Mouse (Mus musculus) stomach, embryonic 16.5 days (tissue): Measurements from ENCODE around the gene Mllt1. TPM values are rescaled to one million over a fixed set of nuclear protein-coding genes. Genes with fewer than 3 reads are reported as not detected.
A peak's percentile ranks its signal among the peaks of the same experiment; 100 is the strongest.

Experiments used
- ATAC-seq: fragments of 200-750 bp; cut with Nextera tagmentation; 2 replicates; pipeline ENCODE4 v1.8.0; 2017; ENCODE audit warnings: moderate number of reproducible peaks, moderate TSS enrichment; ENCODE audit not compliant: insufficient read depth, low FRiP score
- H3K27ac ChIP-seq: fragments of 300-500 bp; sonication (generic); 2 replicates; pipeline ENCODE4 v1.5.1; 2014; ENCODE audit warnings: low read length
- H3K27me3 ChIP-seq: fragments of 300-500 bp; sonication (generic); 2 replicates; pipeline ENCODE4 v1.6.1; 2014; ENCODE audit warnings: low read length, control low read depth, mixed read lengths; ENCODE audit not compliant: control insufficient read depth, insufficient read depth
- H3K36me3 ChIP-seq: fragments of 300-500 bp; sonication (generic); 2 replicates; pipeline ENCODE4 v1.6.1; 2014; ENCODE audit warnings: low read length; ENCODE audit not compliant: control insufficient read depth, insufficient read depth
- H3K4me1 ChIP-seq: fragments of 300-500 bp; sonication (generic); 2 replicates; pipeline ENCODE4 v1.6.1; 2014; ENCODE audit warnings: low read length, control low read depth, mixed read lengths; ENCODE audit not compliant: control insufficient read depth, insufficient read depth
- H3K4me2 ChIP-seq: fragments of 300-500 bp; sonication (generic); 2 replicates; pipeline ENCODE4 v1.6.1; 2014; ENCODE audit warnings: low read depth, low read length, mixed read lengths
- H3K4me3 ChIP-seq: fragments of 300-500 bp; sonication (generic); replicated peaks from 2 replicates; pipeline ENCODE4 v1.5.1; 2014; ENCODE audit warnings: mild to moderate bottlenecking, low read length
- H3K9ac ChIP-seq: fragments of 300-500 bp; sonication (generic); 2 replicates; pipeline ENCODE4 v1.6.1; 2014; ENCODE audit warnings: low read length
- H3K9me3 ChIP-seq: fragments of 300-500 bp; sonication (generic); replicated peaks from 2 replicates; pipeline ENCODE4 v1.6.1; 2016; ENCODE audit warnings: low read length, control low read depth; ENCODE audit not compliant: control insufficient read depth
- WGBS: fragments of 180-500 bp; shearing (Covaris S2); extraction: QIAGEN DNeasy Blood & Tissue Kit; methylation state at CpG from one replicate; pipeline ENCODE4 v1.1.7; 2014; 5-methylcytosine and 5-hydroxymethylcytosine counted together
- polyA plus RNA-seq: library from polyadenylated mRNA; unstranded; fragments of >200 nt; fragmentation: Nextera tagmentation; extraction: Ambion mirVana; gene quantifications from 2 replicates; pipeline ENCODE4 v1.2.1, GENCODE M21; 2015

Mllt1 gene
- polyA plus RNA-seq, 1 experiment from 2014 or later: 25.5 TPM

DNA sequence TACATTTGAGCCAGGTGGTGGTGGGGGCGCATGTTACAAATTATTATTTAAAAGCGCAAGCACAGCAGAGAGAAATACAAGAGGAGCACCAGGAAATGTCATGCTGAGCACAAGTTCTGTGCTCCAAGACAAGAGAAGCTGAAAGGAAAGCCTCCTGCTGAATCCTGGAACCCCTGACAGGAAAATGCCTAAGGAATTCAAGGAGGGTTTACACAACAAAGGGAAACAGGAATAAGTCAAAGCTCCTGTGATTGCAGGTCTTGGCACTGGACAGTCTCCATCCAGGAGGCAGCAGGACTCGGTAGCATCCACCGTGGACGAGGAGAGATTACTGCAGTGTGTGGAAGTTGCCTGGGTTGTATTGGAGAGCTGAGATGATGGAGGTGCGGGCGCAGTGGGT, 69.1 kb downstream of the Mllt1 start:
- H3K27me3 ChIP-seq: no peaks in the 10 kb centered on the region
- 77% methylated on average over 7 of the region's 7 CpGs for WGBS
- no peak overlapping the region for H3K4me2 ChIP-seq
- no peak overlapping the region for H3K27ac ChIP-seq
- no peaks in the 10 kb centered on the region for H3K4me1 ChIP-seq
- no peak overlapping the region for H3K4me3 ChIP-seq
- no peak for ATAC-seq
- no peak overlapping the region for H3K9ac ChIP-seq
- 0 out of 2 replicates have a peak, but pooled peaks cover 6% of the 10 kb centered on the region for H3K9me3 ChIP-seq
- H3K36me3 ChIP-seq: no peaks in the 10 kb centered on the region

- no peak overlapping the region for H3K9ac ChIP-seq
- H3K4me1 ChIP-seq: peaks cover 4% of the 10 kb centered on the region; the same call in 1 of the 2 replicates
- H3K9me3 ChIP-seq: no peaks in the 10 kb centered on the region
- H3K27me3 ChIP-seq: no peaks in the 10 kb centered on the region
- peak; percentile 52; the same call in 1 of the 2 replicates for ATAC-seq
- H3K27ac ChIP-seq: no peak overlapping the region
- H3K4me2 ChIP-seq: no peak overlapping the region
- H3K36me3 ChIP-seq: no peaks in the 10 kb centered on the region
- WGBS: 50% methylated on average over 3 of the region's 3 CpGs
- no peak overlapping the region for H3K4me3 ChIP-seq
These were observed 74.0 kb downstream of the Mllt1 start for GRCm38 (mm10) chr17:56861197-56861596.

GRCm38 (mm10) chr17:56858922-56859321, 76.3 kb downstream of the Mllt1 start:
- 30% methylated on average over 7 of the region's 7 CpGs for WGBS
- no peaks in the 10 kb centered on the region for H3K27me3 ChIP-seq
- H3K4me3 ChIP-seq: no peak overlapping the region
- no peaks in the 10 kb centered on the region for H3K9me3 ChIP-seq
- no peak overlapping the region for H3K4me2 ChIP-seq
- ATAC-seq: peak; percentile 56; the same call in 1 of the 2 replicates
- no peaks in the 10 kb centered on the region for H3K36me3 ChIP-seq
- H3K9ac ChIP-seq: no peak overlapping the region
- H3K27ac ChIP-seq: peak overlapping the region; percentile 56; the same call in 1 of the 2 replicates
- peaks cover 4% of the 10 kb centered on the region; the same call in 1 of the 2 replicates for H3K4me1 ChIP-seq

- 53% methylated on average over 4 of the region's 4 CpGs for WGBS
- no peak for ATAC-seq
- H3K36me3 ChIP-seq: no peaks in the 10 kb centered on the region
- H3K4me3 ChIP-seq: no peak overlapping the region
- H3K4me2 ChIP-seq: no peak overlapping the region
- H3K27ac ChIP-seq: peak overlapping the region; percentile 56
- H3K27me3 ChIP-seq: no peaks in the 10 kb centered on the region
- H3K4me1 ChIP-seq: peaks cover 4% of the 10 kb centered on the region; the same call in 1 of the 2 replicates
- H3K9ac ChIP-seq: no peak overlapping the region
- no peaks in the 10 kb centered on the region for H3K9me3 ChIP-seq
These were observed 77.0 kb downstream of the Mllt1 start for GRCm38 (mm10) chr17:56858216-56858615.

- WGBS: 70% methylated on average over 3 of the region's 3 CpGs
- no peaks in the 10 kb centered on the region for H3K9me3 ChIP-seq
- H3K4me2 ChIP-seq: no peak overlapping the region
- H3K27ac ChIP-seq: no peak overlapping the region
- no peaks in the 10 kb centered on the region for H3K36me3 ChIP-seq
- H3K9ac ChIP-seq: no peak overlapping the region
- peaks cover 4% of the 10 kb centered on the region; the same call in 1 of the 2 replicates for H3K4me1 ChIP-seq
- H3K4me3 ChIP-seq: no peak overlapping the region
- no peaks in the 10 kb centered on the region for H3K27me3 ChIP-seq
- no peak for ATAC-seq
These were observed 79.8 kb downstream of the Mllt1 start for GRCm38 (mm10) chr17:56855421-56855820.

DNA sequence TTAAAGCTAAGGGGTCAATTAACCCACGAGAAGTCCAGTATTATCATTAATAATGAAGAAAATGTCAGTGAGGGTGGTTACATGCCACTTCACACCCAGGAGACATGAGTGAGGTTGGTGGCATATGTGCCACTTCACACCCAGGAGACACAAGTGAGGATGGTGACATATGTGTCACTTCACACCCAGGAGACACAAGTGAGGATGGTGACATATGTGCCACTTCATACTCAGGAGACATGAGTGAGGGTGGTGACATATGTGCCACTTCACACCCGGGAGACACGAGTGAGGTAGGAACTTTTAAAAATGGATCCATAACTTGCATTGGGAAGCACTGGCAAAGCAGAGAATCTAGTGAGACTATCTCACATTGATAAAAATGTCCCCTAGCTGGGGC, 84.0 kb downstream of the Mllt1 start:
- Histone ChIP-seq H3K9ac (no peak overlapping the region), H3K36me3 (no peaks in the 10 kb centered on the region), H3K27me3 (no peaks in the 10 kb centered on the region), H3K9me3 (no peaks in the 10 kb centered on the region), H3K27ac (no peak overlapping the region), H3K4me3 (no peak overlapping the region), H3K4me2 (no peak overlapping the region), H3K4me1 (no peaks in the 10 kb centered on the region)
- no peak for ATAC-seq
- WGBS: 66% methylated on average over 3 of the region's 3 CpGs

- no peaks in the 10 kb centered on the region for H3K36me3 ChIP-seq
- no peak overlapping the region for H3K27ac ChIP-seq
- H3K9me3 ChIP-seq: no peaks in the 10 kb centered on the region
- no peak overlapping the region for H3K4me2 ChIP-seq
- 83% methylated on average over 13 of the region's 13 CpGs for WGBS
- H3K27me3 ChIP-seq: no peaks in the 10 kb centered on the region
- H3K4me1 ChIP-seq: no peaks in the 10 kb centered on the region
- H3K9ac ChIP-seq: no peak overlapping the region
- no peak for ATAC-seq
- H3K4me3 ChIP-seq: no peak overlapping the region
These were observed 85.5 kb downstream of the Mllt1 start for GRCm38 (mm10) chr17:56849710-56850109.

- H3K4me3 ChIP-seq: no peak overlapping the region
- H3K9me3 ChIP-seq: no peaks in the 10 kb centered on the region
- H3K27ac ChIP-seq: no peak overlapping the region
- WGBS: 75% methylated on average over 5 of the region's 5 CpGs
- H3K4me1 ChIP-seq: no peaks in the 10 kb centered on the region
- H3K9ac ChIP-seq: no peak overlapping the region
- ATAC-seq: no peak
- no peak overlapping the region for H3K4me2 ChIP-seq
- H3K36me3 ChIP-seq: no peaks in the 10 kb centered on the region
- H3K27me3 ChIP-seq: no peaks in the 10 kb centered on the region
These were observed 86.4 kb downstream of the Mllt1 start for GRCm38 (mm10) chr17:56848785-56849184.

DNA sequence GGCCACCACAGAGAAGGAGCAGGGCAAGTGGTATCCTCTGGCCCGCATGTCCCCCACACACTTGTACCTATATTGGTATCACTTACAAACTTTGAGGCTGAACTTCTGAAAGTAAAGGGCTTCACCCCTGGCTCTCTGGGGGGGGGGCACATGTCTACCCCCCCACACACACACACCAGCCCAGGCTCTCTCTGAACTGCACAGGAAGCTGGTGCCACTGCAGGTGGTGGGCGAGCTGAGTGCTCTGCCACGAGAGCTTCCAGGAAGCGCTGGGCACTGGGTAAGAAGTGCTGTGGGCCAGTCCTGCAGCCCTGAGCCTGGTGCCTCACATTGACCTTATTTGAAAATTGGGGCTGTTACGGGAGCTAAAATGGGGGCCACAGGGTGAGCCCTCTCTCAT, 91.5 kb downstream of the Mllt1 start:
- Histone ChIP-seq H3K4me2 (no peak overlapping the region), H3K36me3 (no peaks in the 10 kb centered on the region), H3K4me3 (no peak overlapping the region), H3K27me3 (no peaks in the 10 kb centered on the region), H3K9ac (no peak overlapping the region), H3K27ac (no peak overlapping the region), H3K9me3 (no peaks in the 10 kb centered on the region), H3K4me1 (no peaks in the 10 kb centered on the region)
- ATAC-seq: no peak
- 80% methylated on average over 5 of the region's 5 CpGs for whole genome bisulfite sequencing
